ENCODE assay signal across 13 mouse cellular contexts in genomic region chr3:39937719-39938278, GRCm38 (mm10).
"Had no signal": no experiment of that assay in that cellular context is flagged by ENCODE, and none has a peak within 500 bp of the region (broad histone marks: within the 10 kb centered on the region; RNA-seq: fewer than 3 reads in every experiment).

No protein-coding gene starts in this region.

- H3K4me3 ChIP-seq: left cerebral cortex, adult 2 months; liver, embryonic 13.5 days; stomach, embryonic 15.5 days had no signal

- H3K36me3 ChIP-seq: liver, embryonic 13.5 days; stomach, embryonic 15.5 days had no signal

- H3K27ac ChIP-seq: kidney, postnatal 0 days; left cerebral cortex, adult 2 months; liver, embryonic 13.5 days; stomach, embryonic 15.5 days had no signal

- DNase-seq: kidney, adult 8-10 months; kidney, postnatal 25 days; layer of hippocampus, postnatal 36 days; liver, embryonic 13.5 days; lung, adult 2 months; lung, postnatal 14 days; lung, postnatal 4 days; midbrain, embryonic 14.5 days; thymus, postnatal 25 days had no signal

- H3K4me2 ChIP-seq: liver, embryonic 13.5 days; midbrain, embryonic 11.5 days; stomach, embryonic 15.5 days had no signal

- H3K9ac ChIP-seq: liver, embryonic 13.5 days; stomach, embryonic 15.5 days had no signal

- H3K4me1 ChIP-seq: liver, embryonic 13.5 days; stomach, embryonic 15.5 days had no signal

- H3K27me3 ChIP-seq: liver, embryonic 13.5 days; stomach, embryonic 15.5 days had no signal

- H3K9me3 ChIP-seq: liver, embryonic 13.5 days; stomach, embryonic 15.5 days had no signal
